Mouse (Mus musculus) left cerebral cortex, postnatal 14 days (tissue): ENCODE results near the gene Slc17a3. TPM values are rescaled to one million over a fixed set of nuclear protein-coding genes. Genes with fewer than 3 reads are reported as not detected.

ENCODE experiments used
- DNase-seq, 2 experiments: peaks; one replicate each; pipeline ENCODE4 v3.0.0; 2021 to 2022; ENCODE audit warnings: low spot score in 2 of 2, mixed read lengths in 1 of 2
- intact Hi-C: fragments of 180-260 bp; cut with DNase I; formaldehyde crosslinking; loops from one replicate; pipeline ENCODE4 v1.15.1; 2025
- total RNA-seq, 2 experiments: library from RNA; stranded (reverse); gene quantifications; 2 replicates each; pipeline ENCODE4 v1.2.3; 2021

Gene Slc17a3
- total RNA-seq, 2 experiments from 2014 or later: 0.17 to 0.22 TPM

GRCm38 (mm10) chr13:23868790-23869533 is 29.7 kb downstream of the Slc17a3 start:
- intact Hi-C loops: no loop called here
- no peak for DNase-seq

GRCm38 (mm10) chr13:23869996-23870395 is 30.8 kb downstream of the Slc17a3 start:
- intact Hi-C loops: no loop called here
- no peak for DNase-seq

GRCm38 (mm10) chr13:23873141-23873540 is 33.9 kb downstream of the Slc17a3 start:
- DNase-seq: no peak
- intact Hi-C loops: no loop called here

GRCm38 (mm10) chr13:23879106-23879505 is 39.9 kb downstream of the Slc17a3 start:
- no peak for DNase-seq

GRCm38 (mm10) chr13:23879636-23880035 is 40.4 kb downstream of the Slc17a3 start:
- intact Hi-C loops: no loop called here
- DNase-seq: no peak

More at GRCm38 (mm10) chr13:23879106-23879505, 39.9 kb downstream of the Slc17a3 start:
- intact Hi-C loops: no loop called here

GRCm38 (mm10) chr13:23885540-23885939 is 46.3 kb downstream of the Slc17a3 start:
- no peak for DNase-seq
- intact Hi-C loops: loop anchor here (5.0 kb wide), 1 partner anchor 93 kb away; no protein-coding TSS in a partner anchor

GRCm38 (mm10) chr13:23887026-23887725 is 47.9 kb downstream of the Slc17a3 start:
- intact Hi-C loops: loop anchor here (5.0 kb wide), 1 partner anchor 95 kb away; no protein-coding TSS in a partner anchor
- DNase-seq: no peak

- DNase-seq: no peak
- intact Hi-C loops: loop anchor here (5.0 kb wide), 1 partner anchor 97 kb away; no protein-coding TSS in a partner anchor
Measured at GRCm38 (mm10) chr13:23889011-23889605, 49.9 kb downstream of the Slc17a3 start.

- intact Hi-C loops: no loop called here
- DNase-seq: no peak
Measured at GRCm38 (mm10) chr13:23892592-23893268, 53.5 kb downstream of the Slc17a3 start.

GRCm38 (mm10) chr13:23893269-23893593 is 54.0 kb downstream of the Slc17a3 start:
- DNase-seq: no peak
- intact Hi-C loops: no loop called here

- DNase-seq: no peak
- intact Hi-C loops: no loop called here
Measured at GRCm38 (mm10) chr13:23898242-23898641, 59.0 kb downstream of the Slc17a3 start.

GRCm38 (mm10) chr13:23906906-23907305 is 67.7 kb downstream of the Slc17a3 start:
- intact Hi-C loops: no loop called here
- no peak for DNase-seq

- intact Hi-C loops: no loop called here
- no peak for DNase-seq
Measured at GRCm38 (mm10) chr13:23910121-23910520, 70.9 kb downstream of the Slc17a3 start.

Other genes starting within 250 kb of the Slc17a3 start
- 1 to 10 TPM; 4.8 to 5.6 TPM for gene Hist1h2be, start 218.3 kb upstream of the Slc17a3 start, total RNA-seq
- 10 to 100 TPM; 53.4 to 69.1 TPM for gene Hist1h1e, start 216.9 kb upstream of the Slc17a3 start, total RNA-seq
- 1 to 10 TPM; 1.9 to 2.0 TPM for gene Hist1h2ac, start 155.5 kb upstream of the Slc17a3 start, total RNA-seq
- gene Hist1h2bc, start 155.2 kb upstream of the Slc17a3 start, total RNA-seq: 10 to 100 TPM; 25.0 to 27.3 TPM
- under 1 TPM in 1 of 2 experiments, not detected in 1; 0.40 TPM for gene Hist1h1t, start 143.6 kb upstream of the Slc17a3 start, total RNA-seq
- gene Hist1h4c, start 141.0 kb upstream of the Slc17a3 start, total RNA-seq: 100 to 1,000 TPM; 100 to 103 TPM
- gene Hfe, start 128.6 kb upstream of the Slc17a3 start, total RNA-seq: 1 to 10 TPM; 2.9 to 3.1 TPM
- 10 to 100 TPM; 55.8 to 75.9 TPM for gene Hist1h1c, start 100.6 kb upstream of the Slc17a3 start, total RNA-seq
- 1 to 10 TPM; 6.8 to 7.2 TPM for gene Hist1h3c, start 93.8 kb upstream of the Slc17a3 start, total RNA-seq
- 10 to 100 TPM; 18.8 to 20.7 TPM for gene Hist1h2bb, start 92.7 kb upstream of the Slc17a3 start, total RNA-seq
- 10 to 100 TPM; 30.0 to 36.8 TPM for gene Hist1h2ab, start 88.3 kb upstream of the Slc17a3 start, total RNA-seq
- 10 to 100 TPM; 16.5 to 23.8 TPM for gene Hist1h3b, start 87.2 kb upstream of the Slc17a3 start, total RNA-seq
- 10 to 100 TPM; 73.2 to 80.8 TPM for gene Hist1h4b, start 82.4 kb upstream of the Slc17a3 start, total RNA-seq
- gene Hist1h4a, start 78.2 kb upstream of the Slc17a3 start, total RNA-seq: 10 to 100 TPM; 68.8 to 69.0 TPM
- 10 to 100 TPM; 33.2 to 47.2 TPM for gene Hist1h3a, start 77.0 kb upstream of the Slc17a3 start, total RNA-seq
- 10 to 100 TPM; 20.4 to 29.2 TPM for gene Hist1h1a, start 75.8 kb upstream of the Slc17a3 start, total RNA-seq
- gene Trim38, start 69.5 kb upstream of the Slc17a3 start, total RNA-seq: not detected
- gene Slc17a2, start 32.4 kb upstream of the Slc17a3 start, total RNA-seq: not detected
- not detected for gene Slc17a1, start 28.3 kb downstream of the Slc17a3 start, total RNA-seq
- gene Slc17a4, start 75.6 kb downstream of the Slc17a3 start, total RNA-seq: not detected
- not detected for gene Hist1h2ba, start 94.7 kb downstream of the Slc17a3 start, total RNA-seq
- not detected for gene Hist1h2aa, start 95.0 kb downstream of the Slc17a3 start, total RNA-seq
- under 1 TPM; 0.32 to 0.42 TPM for gene Scgn, start 151.8 kb downstream of the Slc17a3 start, total RNA-seq